Mouse (Mus musculus): ENCODE measurements around the gene Tead1. TPM values are rescaled to one million over a fixed set of nuclear protein-coding genes. Genes with fewer than 3 reads are reported as not detected.

Gene Tead1
- polyA plus RNA-seq, 1 experiment from 2014 or later: 14.9 TPM

GRCm38 (mm10) chr7:112943056-112943455 is 263.9 kb downstream of the Tead1 start:
- H3K4me1 ChIP-seq (replicated peaks; ENCODE audit: insufficient read depth, low read length): peaks cover 4% of the 10 kb centered on the region; the same call in 1 of the 2 replicates
- H3K9ac ChIP-seq (ENCODE audit: low read depth, low read length): no peak overlapping the region
- 36% methylated on average over 1 of the region's 1 CpGs for WGBS
- DNase-seq (ENCODE audit: low spot score) (no peak), ATAC-seq (replicated peaks; ENCODE audit: low FRiP score, low read depth) (no peak)
- no peak overlapping the region for H3K4me3 ChIP-seq (replicated peaks; ENCODE audit: low read depth, low read length)
- H3K27ac ChIP-seq: no peak overlapping the region
- no peaks in the 10 kb centered on the region for H3K36me3 ChIP-seq (ENCODE audit: insufficient read depth, low read length)
- no peak overlapping the region for H3K4me2 ChIP-seq (ENCODE audit: low read length)
- no peak for TF ChIP-seq CTCF (IDR thresholded peaks at IDR 0.05; ENCODE audit: low read depth)
- H3K27me3 ChIP-seq (ENCODE audit: insufficient read depth, low read length): no peaks in the 10 kb centered on the region
- no peaks in the 10 kb centered on the region for H3K9me3 ChIP-seq (replicated peaks; ENCODE audit: low read length)

- H3K9ac ChIP-seq (ENCODE audit: low read depth, low read length): no peak overlapping the region
- TF ChIP-seq CTCF (IDR thresholded peaks at IDR 0.05; ENCODE audit: low read depth): no peak
- no peaks in the 10 kb centered on the region for H3K27me3 ChIP-seq (ENCODE audit: insufficient read depth, low read length)
- H3K4me2 ChIP-seq (ENCODE audit: low read length): no peak overlapping the region
- DNase-seq (ENCODE audit: low spot score) (no peak), ATAC-seq (replicated peaks; ENCODE audit: low FRiP score, low read depth) (no peak; the same call in 1 of the 2 replicates)
- H3K27ac ChIP-seq: peak overlapping the region; percentile 72; the same call in 1 of the 2 replicates
- H3K36me3 ChIP-seq (ENCODE audit: insufficient read depth, low read length): no peaks in the 10 kb centered on the region
- WGBS: 30% methylated on average over 6 of the region's 6 CpGs
- H3K4me1 ChIP-seq (replicated peaks; ENCODE audit: insufficient read depth, low read length): peaks cover 4% of the 10 kb centered on the region; the same call in 1 of the 2 replicates
- no peak overlapping the region for H3K4me3 ChIP-seq (replicated peaks; ENCODE audit: low read depth, low read length)
- no peaks in the 10 kb centered on the region for H3K9me3 ChIP-seq (replicated peaks; ENCODE audit: low read length)
Observed at GRCm38 (mm10) chr7:112946706-112947105, 267.6 kb downstream of the Tead1 start.

- H3K4me2 ChIP-seq (ENCODE audit: low read length): peak within 1 kb of the TSS; percentile 90
- H3K36me3 ChIP-seq (ENCODE audit: insufficient read depth, low read length): no peaks in the 10 kb centered on the region
- DNase-seq (ENCODE audit: low spot score) (peak; percentile 89), ATAC-seq (replicated peaks; ENCODE audit: low FRiP score, low read depth) (peak; percentile 92)
- H3K9me3 ChIP-seq (replicated peaks; ENCODE audit: low read length): no peaks in the 10 kb centered on the region
- H3K4me1 ChIP-seq (replicated peaks; ENCODE audit: insufficient read depth, low read length): peaks cover 12% of the 10 kb centered on the region; the same call in 1 of the 2 replicates
- H3K4me3 ChIP-seq (replicated peaks; ENCODE audit: low read depth, low read length): peak within 1 kb of the TSS; percentile 63
- H3K27me3 ChIP-seq (ENCODE audit: insufficient read depth, low read length): peaks cover 7% of the 10 kb centered on the region
- peak within 1 kb of the TSS; percentile 78 for H3K9ac ChIP-seq (ENCODE audit: low read depth, low read length)
- 1% methylated on average over 41 of the region's 41 CpGs for WGBS
- TF ChIP-seq CTCF (IDR thresholded peaks at IDR 0.05; ENCODE audit: low read depth): no peak
- peak within 1 kb of the TSS; percentile 78 for H3K27ac ChIP-seq
Observed at GRCm38 (mm10) chr7:112953777-112954291, 274.7 kb downstream of the Tead1 start, which contains the start of gene Rassf10. Gene Rassf10 (plus strand): TSS chr7:112953962.

- peak; percentile 23; the same call in 1 of the 2 replicates for ATAC-seq (replicated peaks; ENCODE audit: low FRiP score, low read depth)
- Histone ChIP-seq H3K4me1 (replicated peaks; ENCODE audit: insufficient read depth, low read length) (peaks cover 12% of the 10 kb centered on the region; the same call in 1 of the 2 replicates), H3K9ac (ENCODE audit: low read depth, low read length) (peak overlapping the region; percentile 78), H3K4me3 (replicated peaks; ENCODE audit: low read depth, low read length) (peak overlapping the region; percentile 63), H3K4me2 (ENCODE audit: low read length) (peak overlapping the region; percentile 90), H3K36me3 (ENCODE audit: insufficient read depth, low read length) (no peaks in the 10 kb centered on the region), H3K9me3 (replicated peaks; ENCODE audit: low read length) (no peaks in the 10 kb centered on the region), H3K27me3 (ENCODE audit: insufficient read depth, low read length) (peaks cover 7% of the 10 kb centered on the region), H3K27ac (peak overlapping the region; percentile 78)
- under 1% methylated on average over 82 of the region's 82 CpGs for WGBS
- no peak for TF ChIP-seq CTCF (IDR thresholded peaks at IDR 0.05; ENCODE audit: low read depth)
- DNase-seq (ENCODE audit: low spot score): no peak
Observed at GRCm38 (mm10) chr7:112954351-112955102, 275.4 kb downstream of the Tead1 start.

- H3K27me3 ChIP-seq (ENCODE audit: insufficient read depth, low read length): peaks cover 7% of the 10 kb centered on the region
- H3K4me1 ChIP-seq (replicated peaks; ENCODE audit: insufficient read depth, low read length): peaks cover 12% of the 10 kb centered on the region; the same call in 1 of the 2 replicates
- no peaks in the 10 kb centered on the region for H3K36me3 ChIP-seq (ENCODE audit: insufficient read depth, low read length)
- H3K27ac ChIP-seq: peak overlapping the region; percentile 78
- no peaks in the 10 kb centered on the region for H3K9me3 ChIP-seq (replicated peaks; ENCODE audit: low read length)
- H3K9ac ChIP-seq (ENCODE audit: low read depth, low read length): peak overlapping the region; percentile 78
- peak overlapping the region; percentile 90 for H3K4me2 ChIP-seq (ENCODE audit: low read length)
- DNase-seq (ENCODE audit: low spot score): peak; percentile 58
- TF ChIP-seq CTCF (IDR thresholded peaks at IDR 0.05; ENCODE audit: low read depth): peak; percentile 40
- 0 out of 2 replicates have a peak, but pooled peaks have one; percentile 15 for ATAC-seq (replicated peaks; ENCODE audit: low FRiP score, low read depth)
- H3K4me3 ChIP-seq (replicated peaks; ENCODE audit: low read depth, low read length): peak overlapping the region; percentile 63
- WGBS: 4% methylated on average over 38 of the region's 40 CpGs
Observed at GRCm38 (mm10) chr7:112955103-112955827, 276.1 kb downstream of the Tead1 start.

GRCm38 (mm10) chr7:112955955-112956354 is 276.8 kb downstream of the Tead1 start:
- Histone ChIP-seq H3K4me2 (ENCODE audit: low read length) (peak overlapping the region; percentile 90), H3K9me3 (replicated peaks; ENCODE audit: low read length) (no peaks in the 10 kb centered on the region), H3K27me3 (ENCODE audit: insufficient read depth, low read length) (peaks cover 7% of the 10 kb centered on the region), H3K9ac (ENCODE audit: low read depth, low read length) (peak overlapping the region; percentile 78; the same call in 1 of the 2 replicates), H3K4me1 (replicated peaks; ENCODE audit: insufficient read depth, low read length) (peaks cover 12% of the 10 kb centered on the region; the same call in 1 of the 2 replicates), H3K4me3 (replicated peaks; ENCODE audit: low read depth, low read length) (peak overlapping the region; percentile 63), H3K27ac (peak overlapping the region; percentile 78), H3K36me3 (ENCODE audit: insufficient read depth, low read length) (no peaks in the 10 kb centered on the region)
- ATAC-seq (replicated peaks; ENCODE audit: low FRiP score, low read depth) (no peak), DNase-seq (ENCODE audit: low spot score) (peak; percentile 58)
- 22% methylated on average over 3 of the region's 3 CpGs for WGBS
- peak; percentile 53 for TF ChIP-seq CTCF (IDR thresholded peaks at IDR 0.05; ENCODE audit: low read depth)

Small RNA genes lying within 50 kb of the gene (microRNA-seq; reads per million reads assigned to microRNA genes)
- gene Gm44462: not detected
